Mouse (Mus musculus) G1E (cell line): ENCODE results near the gene Ppp1r18.

Experiments
- CTCF ChIP-seq: IDR thresholded peaks from 2 replicates; pipeline ENCODE4 v1.5.1; 2012; ENCODE audit warnings: low read depth, low read length, inconsistent platforms, mixed read lengths
- GATA1 ChIP-seq: IDR thresholded peaks from 2 replicates; pipeline ENCODE4 v1.6.1; 2012; ENCODE audit warnings: borderline replicate concordance, low read length, inconsistent platforms, mixed read lengths
- GATA2 ChIP-seq: IDR thresholded peaks from 2 replicates; pipeline ENCODE4 v1.6.1; 2012; ENCODE audit warnings: low read depth, low read length, inconsistent platforms, borderline replicate concordance
- POLR2AphosphoS5 ChIP-seq: IDR thresholded peaks from 2 replicates; pipeline ENCODE4 v1.6.1; 2012; ENCODE audit warnings: low read depth, low read length, inconsistent platforms; ENCODE audit not compliant: insufficient replicate concordance
- TAL1 ChIP-seq: conservative IDR thresholded peaks from 2 replicates; pipeline ENCODE4 v1.6.1; 2012; ENCODE audit warnings: low read depth, low read length, inconsistent platforms, mixed read lengths

DNA sequence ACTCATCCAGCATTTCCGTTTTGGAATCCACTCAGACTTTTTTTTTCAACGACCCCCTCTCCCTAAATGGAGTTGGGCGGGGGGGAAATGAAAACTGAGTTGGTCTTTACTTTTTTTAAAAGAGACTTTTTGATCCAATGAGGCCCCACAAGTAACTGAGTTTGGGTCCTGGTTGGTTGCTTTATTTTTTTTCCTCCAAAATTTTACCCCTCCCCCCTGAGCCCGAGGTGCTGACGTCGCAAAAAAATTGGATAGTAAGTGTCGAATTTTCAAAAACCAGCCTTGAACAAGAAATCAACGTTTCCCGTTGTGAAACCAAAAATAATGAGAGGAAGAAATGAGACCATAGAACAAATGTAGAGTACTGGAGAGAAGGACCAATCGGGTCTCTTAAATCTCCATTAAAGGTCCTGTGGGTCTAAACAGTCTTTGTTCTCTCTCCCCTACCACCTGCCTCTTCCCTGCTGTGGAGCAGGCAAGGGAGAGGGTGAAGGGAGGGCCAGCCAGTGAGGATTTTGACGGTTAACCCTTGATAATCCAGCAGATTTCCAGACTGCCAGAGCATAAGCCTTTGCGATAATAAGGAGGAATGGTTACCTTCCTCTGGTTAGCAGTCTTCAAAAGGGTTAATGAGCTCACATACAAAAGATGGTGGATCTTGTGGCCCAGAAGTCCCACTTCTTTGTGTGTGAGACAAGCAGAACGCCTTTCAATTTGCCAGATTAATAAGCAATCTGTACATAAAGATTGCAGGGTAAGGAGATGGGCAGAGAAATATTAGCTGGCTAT is 52.3 kb downstream of the Ppp1r18 start:
- TF ChIP-seq CTCF: no peak
- TF ChIP-seq GATA1: no peak
- TF ChIP-seq TAL1: no peak
- peak; percentile 90; the same call in 1 of the 2 replicates for TF ChIP-seq POLR2AphosphoS5
- TF ChIP-seq GATA2: no peak
